Mouse (Mus musculus) heart, adult 9 months (tissue): ENCODE results near the gene Arhgef28.

Experiments used
- DNase-seq, 2 experiments: peaks; one replicate each; pipeline ENCODE4 v3.0.0; 2022; ENCODE audit warnings: low spot score in 2 of 2

The Arhgef28 gene

GRCm38 (mm10) chr13:98183157-98183878, 22.9 kb downstream of the Arhgef28 start:
- DNase-seq = no peak

GRCm38 (mm10) chr13:98182330-98182729, 23.9 kb downstream of the Arhgef28 start:
- DNase-seq = no peak

- DNase-seq = peak; percentile 41 to 44
These were observed 25.6 kb downstream of the Arhgef28 start for GRCm38 (mm10) chr13:98180636-98181035.

GRCm38 (mm10) chr13:98175323-98176007, 30.8 kb downstream of the Arhgef28 start:
- DNase-seq = no peak

- no peak for DNase-seq
These were observed 33.2 kb downstream of the Arhgef28 start for GRCm38 (mm10) chr13:98173008-98173407.

- DNase-seq = no peak
These were observed 33.9 kb downstream of the Arhgef28 start for GRCm38 (mm10) chr13:98172365-98172764.

GRCm38 (mm10) chr13:98171706-98172105, 34.5 kb downstream of the Arhgef28 start:
- no peak for DNase-seq

- no peak for DNase-seq
These were observed 35.0 kb downstream of the Arhgef28 start for GRCm38 (mm10) chr13:98171257-98171656.

GRCm38 (mm10) chr13:98164878-98165277, 41.4 kb downstream of the Arhgef28 start:
- DNase-seq = no peak

- DNase-seq = no peak
These were observed 44.7 kb downstream of the Arhgef28 start for GRCm38 (mm10) chr13:98161496-98161895.

- DNase-seq = no peak
These were observed 49.6 kb downstream of the Arhgef28 start for GRCm38 (mm10) chr13:98156656-98157055.

GRCm38 (mm10) chr13:98152759-98153158, 53.5 kb downstream of the Arhgef28 start:
- no peak for DNase-seq

- no peak for DNase-seq
These were observed 58.7 kb downstream of the Arhgef28 start for GRCm38 (mm10) chr13:98147532-98147931.

- no peak for DNase-seq
These were observed 59.6 kb downstream of the Arhgef28 start for GRCm38 (mm10) chr13:98146573-98147160.

- DNase-seq = no peak
These were observed 60.9 kb downstream of the Arhgef28 start for GRCm38 (mm10) chr13:98145310-98145709.

- DNase-seq = no peak
These were observed 63.2 kb downstream of the Arhgef28 start for GRCm38 (mm10) chr13:98143000-98143399.

- no peak for DNase-seq
These were observed 65.6 kb downstream of the Arhgef28 start for GRCm38 (mm10) chr13:98140626-98141025.

- DNase-seq = no peak
These were observed 67.5 kb downstream of the Arhgef28 start for GRCm38 (mm10) chr13:98138786-98139185.

- no peak for DNase-seq
These were observed 70.2 kb downstream of the Arhgef28 start for GRCm38 (mm10) chr13:98135890-98136555.

GRCm38 (mm10) chr13:98132951-98133350, 73.3 kb downstream of the Arhgef28 start:
- DNase-seq = no peak

GRCm38 (mm10) chr13:98132264-98132663, 74.0 kb downstream of the Arhgef28 start:
- DNase-seq = no peak

- DNase-seq = no peak
These were observed 80.6 kb downstream of the Arhgef28 start for GRCm38 (mm10) chr13:98125666-98126065.
